Mouse (Mus musculus): ENCODE measurements around the gene Cables2. TPM values are rescaled to one million over a fixed set of nuclear protein-coding genes. Genes with fewer than 3 reads are reported as not detected.

Cables2 gene
- polyA plus RNA-seq, 1 experiment from 2014 or later, result 9.6 TPM

DNA sequence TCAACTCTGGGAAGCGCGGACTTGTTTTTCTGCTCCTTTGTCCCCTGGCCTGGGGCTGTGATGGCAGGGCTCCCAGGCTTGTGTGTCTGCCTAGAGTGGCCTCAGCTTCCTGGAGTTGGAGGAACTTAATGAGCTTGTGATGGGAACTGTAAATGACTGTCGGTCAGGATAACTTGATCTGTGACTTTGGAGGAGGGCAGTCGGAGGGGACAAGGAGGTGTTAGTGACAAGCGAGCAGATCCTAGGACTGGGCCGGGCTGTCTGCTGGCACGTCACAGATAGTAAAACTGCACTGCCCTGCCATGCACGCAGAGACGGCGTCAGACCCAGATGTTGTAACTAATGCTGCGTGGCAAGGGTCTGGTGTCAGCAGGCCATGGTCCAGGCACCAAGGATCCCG is 30.2 kb upstream of the Cables2 start:
- Histone ChIP-seq H3K27ac (no peak overlapping the region), H3K4me2 (no peak overlapping the region), H3K4me1 (peaks cover 18% of the 10 kb centered on the region), H3K36me3 (no peaks in the 10 kb centered on the region), H3K9ac (no peak overlapping the region), H3K27me3 (replicated peaks) (0 out of 2 replicates have a peak, but pooled peaks cover 16% of the 10 kb centered on the region), H3K9me3 (replicated peaks) (no peaks in the 10 kb centered on the region), H3K4me3 (no peak overlapping the region)
- ATAC-seq, result no peak
- 68% methylated on average over 12 of the region's 12 CpGs for WGBS (ENCODE audit: insufficient replicate concordance)

DNA sequence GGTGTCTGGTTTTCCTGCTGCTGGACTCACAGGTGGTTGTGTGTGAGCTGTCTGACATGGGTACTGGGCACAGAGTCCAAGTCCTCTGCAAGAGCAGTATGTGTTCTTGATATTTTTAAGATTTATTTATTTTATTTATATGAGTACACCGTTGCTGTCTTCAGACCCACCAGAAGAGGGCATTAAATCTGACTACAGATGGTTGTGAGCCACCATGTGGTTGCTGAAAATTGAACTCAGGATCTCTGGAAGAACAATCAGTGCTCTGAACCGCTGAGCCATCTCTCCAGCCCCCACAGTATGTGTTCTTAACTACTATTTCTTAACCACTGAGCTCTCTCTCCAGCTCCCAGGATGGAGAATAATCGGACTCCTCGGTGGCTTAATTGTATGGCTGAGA is 28.9 kb upstream of the Cables2 start:
- Histone ChIP-seq H3K27ac (no peak overlapping the region), H3K4me2 (no peak overlapping the region), H3K36me3 (no peaks in the 10 kb centered on the region), H3K9ac (no peak overlapping the region), H3K4me3 (no peak overlapping the region), H3K27me3 (replicated peaks) (0 out of 2 replicates have a peak, but pooled peaks cover 12% of the 10 kb centered on the region), H3K9me3 (replicated peaks) (no peaks in the 10 kb centered on the region), H3K4me1 (peaks cover 18% of the 10 kb centered on the region)
- 69% methylated on average over 4 of the region's 4 CpGs for WGBS (ENCODE audit: insufficient replicate concordance)
- ATAC-seq, result no peak

DNA sequence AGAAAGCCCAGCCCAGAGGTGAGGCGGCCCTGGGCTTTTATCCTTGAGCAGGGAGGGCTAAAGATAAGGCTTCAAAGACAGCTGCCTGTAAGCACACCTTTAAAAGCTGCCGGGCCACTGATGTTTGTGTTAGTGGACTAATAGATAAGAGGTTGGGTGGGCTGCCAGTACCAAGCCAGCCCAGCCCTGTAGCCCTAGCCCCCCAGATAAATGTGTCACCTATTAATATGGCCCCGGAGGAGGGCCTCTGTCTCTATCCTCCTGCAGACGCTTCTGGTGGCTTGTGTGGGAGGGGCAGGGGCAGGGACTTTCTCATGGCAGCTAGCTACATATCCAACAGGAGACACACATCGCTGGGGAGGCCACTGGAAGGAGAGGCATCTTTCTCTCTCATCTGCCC is 27.5 kb upstream of the Cables2 start:
- H3K4me3 ChIP-seq, result no peak overlapping the region
- H3K36me3 ChIP-seq, result no peaks in the 10 kb centered on the region
- no peak overlapping the region for H3K27ac ChIP-seq
- ATAC-seq, result peak; percentile 65
- no peaks in the 10 kb centered on the region for H3K9me3 ChIP-seq (replicated peaks)
- WGBS (ENCODE audit: insufficient replicate concordance), result 8% methylated on average over 5 of the region's 5 CpGs
- 0 out of 2 replicates have a peak, but pooled peaks cover 8% of the 10 kb centered on the region for H3K27me3 ChIP-seq (replicated peaks)
- H3K9ac ChIP-seq, result no peak overlapping the region; the same call in 1 of the 2 replicates
- H3K4me1 ChIP-seq, result peaks cover 18% of the 10 kb centered on the region
- no peak overlapping the region for H3K4me2 ChIP-seq

DNA sequence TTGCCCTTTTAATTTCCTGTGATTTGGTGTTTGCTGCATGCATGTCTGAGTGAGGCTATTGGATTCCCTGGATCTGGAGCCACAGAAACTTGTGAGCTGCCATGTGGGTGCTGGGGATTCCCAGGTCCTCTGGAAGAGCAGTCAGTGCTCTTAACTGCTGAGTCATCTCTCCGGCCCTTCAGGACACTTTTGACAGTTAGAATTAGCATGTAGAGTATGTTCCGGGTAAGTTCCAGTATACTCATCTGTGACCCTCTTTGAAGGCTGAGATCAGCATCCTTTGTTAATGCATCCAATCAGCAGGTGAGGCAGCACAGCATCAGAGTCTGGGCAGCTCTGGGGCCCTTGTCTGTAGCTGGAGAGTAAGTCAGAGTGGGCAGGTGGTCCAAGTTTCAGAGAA is 27.0 kb upstream of the Cables2 start:
- Histone ChIP-seq H3K4me3 (no peak overlapping the region), H3K27me3 (replicated peaks) (0 out of 2 replicates have a peak, but pooled peaks cover 8% of the 10 kb centered on the region), H3K9me3 (replicated peaks) (no peaks in the 10 kb centered on the region), H3K36me3 (no peaks in the 10 kb centered on the region), H3K9ac (no peak overlapping the region; the same call in 1 of the 2 replicates), H3K27ac (no peak overlapping the region), H3K4me1 (peaks cover 18% of the 10 kb centered on the region), H3K4me2 (no peak overlapping the region)
- no peak for ATAC-seq
- WGBS (ENCODE audit: insufficient replicate concordance), result 36% methylated on average over 2 of the region's 2 CpGs

DNA sequence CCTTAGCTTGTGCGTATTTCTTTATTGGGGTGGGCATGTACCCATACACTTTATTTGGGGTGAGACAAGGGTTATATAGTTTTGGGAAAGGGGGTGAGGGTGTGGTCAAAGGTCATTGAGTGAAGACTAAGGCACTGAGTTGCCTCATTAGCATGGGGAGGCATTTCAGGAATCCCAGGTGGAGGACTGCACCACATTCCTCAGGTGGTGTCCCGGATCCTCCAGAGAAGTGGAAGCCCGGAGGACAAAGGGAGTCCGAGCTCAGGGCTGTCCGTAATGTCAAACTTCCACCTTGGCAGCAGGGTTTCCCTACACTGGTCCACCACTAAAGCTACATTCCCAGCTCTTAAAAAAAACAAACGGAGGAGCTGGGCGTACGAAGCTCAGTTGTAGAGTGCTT is 19.6 kb upstream of the Cables2 start:
- H3K27ac ChIP-seq, result no peak overlapping the region
- no peaks in the 10 kb centered on the region for H3K36me3 ChIP-seq
- no peak overlapping the region for H3K9ac ChIP-seq
- no peaks in the 10 kb centered on the region for H3K9me3 ChIP-seq (replicated peaks)
- no peak overlapping the region for H3K4me3 ChIP-seq
- no peaks in the 10 kb centered on the region; the same call in 1 of the 2 replicates for H3K27me3 ChIP-seq (replicated peaks)
- no peak for ATAC-seq
- WGBS (ENCODE audit: insufficient replicate concordance), result 69% methylated on average over 8 of the region's 8 CpGs
- no peak overlapping the region for H3K4me2 ChIP-seq
- peaks cover 2% of the 10 kb centered on the region; the same call in 1 of the 2 replicates for H3K4me1 ChIP-seq

DNA sequence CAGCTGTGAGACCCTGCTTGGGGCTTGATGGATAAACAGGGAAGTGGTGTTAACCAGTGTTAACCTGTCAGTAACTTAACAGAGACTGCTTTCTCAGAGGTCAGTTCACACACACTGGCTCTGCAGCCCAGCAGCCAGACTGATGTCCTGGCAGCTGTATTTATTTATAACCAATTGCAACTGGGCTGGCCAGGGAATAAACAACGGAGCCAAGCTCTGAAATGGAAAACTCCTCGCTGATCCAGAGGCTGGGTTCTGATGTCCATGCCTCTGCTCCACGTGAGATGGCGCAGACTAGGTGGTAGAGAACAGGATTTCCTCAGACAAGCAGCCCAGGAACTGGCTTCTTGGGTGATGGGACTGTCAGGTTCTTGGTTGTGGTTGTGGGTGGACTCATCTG is 18.7 kb upstream of the Cables2 start:
- H3K27me3 ChIP-seq (replicated peaks), result no peaks in the 10 kb centered on the region; the same call in 1 of the 2 replicates
- peaks cover 2% of the 10 kb centered on the region; the same call in 1 of the 2 replicates for H3K4me1 ChIP-seq
- H3K27ac ChIP-seq, result no peak overlapping the region
- H3K36me3 ChIP-seq, result no peaks in the 10 kb centered on the region
- H3K4me2 ChIP-seq, result no peak overlapping the region
- WGBS (ENCODE audit: insufficient replicate concordance), result 60% methylated on average over 4 of the region's 4 CpGs
- H3K9me3 ChIP-seq (replicated peaks), result no peaks in the 10 kb centered on the region
- H3K9ac ChIP-seq, result no peak overlapping the region
- no peak overlapping the region for H3K4me3 ChIP-seq
- ATAC-seq, result no peak

DNA sequence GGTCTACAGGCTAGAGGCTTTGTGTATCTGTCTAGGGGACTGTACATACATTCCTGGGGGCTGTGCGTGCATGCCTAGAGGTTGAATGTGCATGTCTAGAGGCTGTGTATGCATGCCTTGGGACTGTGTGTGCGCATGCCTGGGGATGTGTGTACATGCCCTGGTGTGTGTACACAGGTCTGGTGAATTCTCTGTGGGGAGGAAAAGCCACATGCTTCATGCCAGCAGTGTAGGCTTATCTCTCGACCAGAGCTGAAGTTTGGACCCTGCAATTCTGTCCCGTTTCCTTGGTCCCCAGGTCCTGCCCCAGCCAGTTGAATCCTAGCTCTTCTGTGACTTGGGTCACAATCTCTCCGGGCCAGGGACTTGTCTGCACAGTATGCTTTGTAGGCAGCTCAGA is 18.3 kb upstream of the Cables2 start:
- Histone ChIP-seq H3K27me3 (replicated peaks) (no peaks in the 10 kb centered on the region; the same call in 1 of the 2 replicates), H3K9me3 (replicated peaks) (no peaks in the 10 kb centered on the region), H3K4me2 (no peak overlapping the region), H3K27ac (no peak overlapping the region), H3K36me3 (no peaks in the 10 kb centered on the region), H3K4me1 (peaks cover 2% of the 10 kb centered on the region; the same call in 1 of the 2 replicates), H3K9ac (no peak overlapping the region), H3K4me3 (no peak overlapping the region)
- 0 out of 2 replicates have a peak, but pooled peaks have one; percentile 16 for ATAC-seq
- WGBS (ENCODE audit: insufficient replicate concordance), result 52% methylated on average over 5 of the region's 5 CpGs

DNA sequence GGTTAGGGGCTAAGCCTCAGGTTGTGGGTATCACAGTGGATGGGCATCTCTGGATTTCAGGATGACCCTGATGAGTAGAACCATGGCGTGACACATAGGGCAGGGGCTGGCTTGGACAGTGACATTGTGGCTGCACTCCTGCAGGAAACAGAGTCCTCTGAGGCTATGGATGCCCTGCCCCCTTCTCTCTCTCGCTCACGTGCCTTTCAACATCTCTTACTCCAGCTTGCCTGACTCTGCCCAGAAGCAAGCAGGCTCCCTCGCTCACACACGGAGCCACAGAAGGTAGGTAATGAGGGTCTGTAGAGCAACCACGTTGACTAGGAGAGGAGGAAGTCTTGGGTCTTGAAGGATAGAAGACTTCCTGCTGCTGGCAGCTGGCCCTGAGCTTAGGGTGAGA is 17.2 kb upstream of the Cables2 start:
- no peaks in the 10 kb centered on the region for H3K36me3 ChIP-seq
- no peaks in the 10 kb centered on the region; the same call in none of the 2 replicates for H3K27me3 ChIP-seq (replicated peaks)
- no peak overlapping the region for H3K4me2 ChIP-seq
- no peak overlapping the region for H3K27ac ChIP-seq
- H3K9me3 ChIP-seq (replicated peaks), result no peaks in the 10 kb centered on the region
- 25% methylated on average over 6 of the region's 6 CpGs for WGBS (ENCODE audit: insufficient replicate concordance)
- no peak for ATAC-seq
- H3K4me3 ChIP-seq, result no peak overlapping the region
- H3K9ac ChIP-seq, result no peak overlapping the region
- peaks cover 2% of the 10 kb centered on the region; the same call in 1 of the 2 replicates for H3K4me1 ChIP-seq

DNA sequence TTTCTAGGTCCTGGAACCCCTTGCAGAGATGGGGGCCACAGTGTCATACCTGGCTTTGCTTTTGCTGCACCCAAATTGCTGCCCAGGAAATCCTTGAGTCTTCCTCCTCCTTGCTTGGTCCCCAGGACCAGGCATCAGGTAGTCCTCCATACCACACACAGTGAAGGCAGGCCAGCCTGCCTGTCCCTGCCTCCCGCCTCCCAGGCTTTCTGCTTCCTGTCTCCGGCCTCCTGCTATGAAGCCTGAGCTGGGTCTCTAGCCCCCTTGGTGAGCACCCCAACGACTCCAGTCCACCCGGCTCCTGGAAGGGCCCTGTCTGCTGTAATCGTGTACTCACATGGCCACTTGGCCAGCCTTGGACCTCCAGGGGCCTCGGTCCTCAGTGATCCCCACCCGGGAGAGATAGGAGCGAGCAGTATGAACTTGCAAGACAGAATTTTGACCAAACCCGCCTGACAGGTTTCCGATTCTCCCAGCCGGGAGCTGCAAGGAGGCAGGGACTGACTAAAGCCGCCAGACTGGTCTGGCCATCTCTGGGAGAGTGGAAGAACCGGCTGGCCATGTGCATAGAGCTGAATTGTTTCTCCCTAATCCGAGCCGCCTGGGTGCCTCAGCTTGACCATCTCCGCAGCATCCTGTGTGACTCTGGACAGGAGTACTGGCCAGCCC is 16.3 kb upstream of the Cables2 start, which contains the start of gene Rbbp8nl:
TSS of gene Rbbp8nl (minus strand) at position 440 of the 669 bp plus-strand sequence.
- WGBS (ENCODE audit: insufficient replicate concordance), result 40% methylated on average over 16 of the region's 16 CpGs
- H3K9me3 ChIP-seq (replicated peaks), result no peaks in the 10 kb centered on the region
- peaks cover 2% of the 10 kb centered on the region; the same call in 1 of the 2 replicates for H3K4me1 ChIP-seq
- no peak within 1 kb of the TSS for H3K4me2 ChIP-seq
- no peak within 1 kb of the TSS for H3K9ac ChIP-seq
- H3K27ac ChIP-seq, result no peak within 1 kb of the TSS
- H3K27me3 ChIP-seq (replicated peaks), result peaks cover under 1% of the 10 kb centered on the region
- H3K4me3 ChIP-seq, result no peak within 1 kb of the TSS
- ATAC-seq, result no peak
- H3K36me3 ChIP-seq, result no peaks in the 10 kb centered on the region

DNA sequence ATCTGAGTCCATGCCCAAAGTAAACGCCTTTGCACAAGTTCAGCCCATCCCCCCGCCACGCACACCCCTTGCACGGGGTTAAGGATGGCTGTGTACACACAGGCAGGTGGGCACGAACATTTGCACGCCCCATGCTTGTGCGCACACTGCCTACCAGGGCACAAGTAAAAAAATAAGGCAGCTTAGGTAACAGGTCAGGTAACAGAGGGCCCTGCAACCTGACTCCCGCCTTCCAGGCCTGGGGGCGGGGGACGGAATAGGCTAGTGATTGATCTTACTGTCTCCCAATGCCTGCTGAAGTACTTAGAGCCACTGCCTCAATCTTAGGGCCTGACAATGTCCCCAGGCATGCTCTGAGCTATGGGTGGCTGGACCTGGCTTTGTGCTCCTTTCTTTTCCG is 15.7 kb upstream of the Cables2 start:
- Histone ChIP-seq H3K36me3 (no peaks in the 10 kb centered on the region), H3K27ac (no peak overlapping the region), H3K4me1 (peaks cover 2% of the 10 kb centered on the region; the same call in 1 of the 2 replicates), H3K27me3 (replicated peaks) (peaks cover 7% of the 10 kb centered on the region), H3K9ac (no peak overlapping the region), H3K9me3 (replicated peaks) (no peaks in the 10 kb centered on the region), H3K4me2 (no peak overlapping the region), H3K4me3 (no peak overlapping the region)
- ATAC-seq, result no peak
- 53% methylated on average over 11 of the region's 11 CpGs for WGBS (ENCODE audit: insufficient replicate concordance)

DNA sequence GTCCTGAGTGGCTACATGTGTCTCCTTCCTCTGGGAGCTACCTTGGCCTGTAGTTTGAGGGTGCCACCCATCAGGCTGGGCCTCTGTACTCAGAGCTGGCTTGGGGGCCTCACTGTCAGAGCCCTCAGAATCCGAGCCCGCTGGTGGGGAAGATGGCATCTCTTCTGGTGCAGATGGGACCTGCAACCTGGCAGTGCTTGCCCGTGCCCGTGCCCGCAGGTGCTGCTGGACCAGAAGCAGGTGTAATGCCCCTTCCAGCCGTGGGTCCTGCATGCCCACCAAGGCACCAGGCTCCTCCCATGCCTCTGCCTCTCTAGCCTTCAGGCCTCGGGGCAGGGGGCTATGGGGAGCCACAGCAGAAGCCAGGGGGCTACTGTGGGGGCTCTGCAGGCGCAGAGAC is 6.0 kb upstream of the Cables2 start:
- H3K9ac ChIP-seq, result no peak overlapping the region
- no peak for ATAC-seq
- 68% methylated on average over 8 of the region's 8 CpGs for WGBS (ENCODE audit: insufficient replicate concordance)
- H3K4me2 ChIP-seq, result no peak overlapping the region
- H3K36me3 ChIP-seq, result no peaks in the 10 kb centered on the region
- H3K9me3 ChIP-seq (replicated peaks), result no peaks in the 10 kb centered on the region
- H3K4me3 ChIP-seq, result no peak overlapping the region
- H3K27me3 ChIP-seq (replicated peaks), result peaks cover 30% of the 10 kb centered on the region
- peaks cover 31% of the 10 kb centered on the region for H3K4me1 ChIP-seq
- no peak overlapping the region for H3K27ac ChIP-seq

DNA sequence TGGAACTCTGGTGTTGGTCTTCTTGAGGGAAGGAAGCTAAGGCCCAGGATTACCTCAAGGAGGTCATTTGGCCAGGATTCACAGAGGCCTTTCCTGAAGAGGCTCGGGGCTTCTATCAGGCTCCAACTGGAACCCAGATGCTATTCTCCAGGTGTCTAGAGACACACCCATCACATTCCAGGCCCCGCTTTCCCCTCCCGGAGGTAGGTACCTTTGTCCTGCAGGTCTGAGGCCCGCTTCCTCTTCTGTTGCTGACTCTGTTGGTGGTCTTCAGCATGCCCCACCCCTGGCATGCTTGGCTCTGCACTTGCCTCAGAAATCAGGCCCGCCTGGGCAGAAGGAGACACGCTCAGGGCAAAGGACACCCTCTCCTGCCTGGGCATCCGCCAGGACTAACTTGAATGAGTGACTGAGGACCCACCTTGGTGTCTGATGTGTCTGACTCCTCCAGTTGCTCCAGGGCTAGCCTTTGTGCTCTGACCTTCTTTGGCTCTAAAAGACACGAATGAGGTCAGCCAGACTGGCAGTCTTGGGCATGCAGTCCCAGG is 4.6 kb upstream of the Cables2 start:
- Histone ChIP-seq H3K9me3 (replicated peaks) (no peaks in the 10 kb centered on the region), H3K9ac (no peak overlapping the region), H3K4me1 (peaks cover 40% of the 10 kb centered on the region), H3K4me2 (no peak overlapping the region), H3K27me3 (replicated peaks) (peaks cover 28% of the 10 kb centered on the region), H3K4me3 (no peak overlapping the region), H3K36me3 (no peaks in the 10 kb centered on the region), H3K27ac (no peak overlapping the region)
- WGBS (ENCODE audit: insufficient replicate concordance), result 62% methylated on average over 8 of the region's 8 CpGs
- ATAC-seq, result no peak
